Comparison of ENCODE assay signal across 31 mouse cellular contexts in genomic region chr5:107488996-107489395, GRCm38 (mm10). TPM values are rescaled to one million over a fixed set of nuclear protein-coding genes. Genes with fewer than 3 reads are reported as not detected.
DNase-seq lines count a peak whose midpoint lies in the region; ATAC-seq lines count a peak whose summit lies in the region.
"Had no signal": no experiment of that assay in that cellular context is flagged by ENCODE, and none has a peak within 500 bp of the region (broad histone marks: within the 10 kb centered on the region; RNA-seq: fewer than 3 reads in every experiment).

No protein-coding gene starts in this region.

- H3K27me3 ChIP-seq in heart, embryonic 12.5 days (replicated peaks): no peaks in the 10 kb centered on the region
- H3K27me3 ChIP-seq in midbrain, embryonic 11.5 days (ENCODE audit: control insufficient read depth, insufficient read depth, low read length): no peaks in the 10 kb centered on the region
- no peaks in the 10 kb centered on the region for H3K27me3 ChIP-seq in midbrain, embryonic 13.5 days
- no peaks in the 10 kb centered on the region for H3K27me3 ChIP-seq in hindbrain, embryonic 12.5 days
- H3K27me3 ChIP-seq: embryonic facial prominence, embryonic 13.5 days; forebrain, embryonic 12.5 days; forebrain, embryonic 15.5 days; hindbrain, embryonic 13.5 days; intestine, embryonic 15.5 days had no signal

- peaks cover 10% of the 10 kb centered on the region; the same call in 1 of the 2 replicates for H3K36me3 ChIP-seq in heart, embryonic 12.5 days
- H3K36me3 ChIP-seq in midbrain, embryonic 11.5 days (ENCODE audit: control insufficient read depth, insufficient read depth, low read length): no peaks in the 10 kb centered on the region
- H3K36me3 ChIP-seq in midbrain, embryonic 13.5 days: peaks cover 4% of the 10 kb centered on the region; the same call in 1 of the 2 replicates
- H3K36me3 ChIP-seq in hindbrain, embryonic 12.5 days: no peaks in the 10 kb centered on the region
- H3K36me3 ChIP-seq: forebrain, embryonic 12.5 days; forebrain, embryonic 15.5 days; intestine, embryonic 15.5 days had no signal

- H3K9me3 ChIP-seq in heart, embryonic 12.5 days (replicated peaks): no peaks in the 10 kb centered on the region
- H3K9me3 ChIP-seq in midbrain, embryonic 11.5 days (ENCODE audit: control insufficient read depth, low read length): no peaks in the 10 kb centered on the region
- H3K9me3 ChIP-seq in midbrain, embryonic 13.5 days: no peaks in the 10 kb centered on the region
- no peaks in the 10 kb centered on the region for H3K9me3 ChIP-seq in hindbrain, embryonic 12.5 days (replicated peaks)
- H3K9me3 ChIP-seq: embryonic facial prominence, embryonic 10.5 days; embryonic facial prominence, embryonic 13.5 days; forebrain, embryonic 12.5 days; forebrain, embryonic 15.5 days; hindbrain, embryonic 13.5 days; intestine, embryonic 15.5 days had no signal

- no peak overlapping the region for H3K4me3 ChIP-seq in heart, embryonic 12.5 days
- H3K4me3 ChIP-seq in midbrain, embryonic 11.5 days (ENCODE audit: low read depth, low read length): no peak overlapping the region
- no peak overlapping the region for H3K4me3 ChIP-seq in midbrain, embryonic 13.5 days (replicated peaks)
- no peak overlapping the region for H3K4me3 ChIP-seq in hindbrain, embryonic 12.5 days
- H3K4me3 ChIP-seq: embryonic facial prominence, embryonic 10.5 days; embryonic facial prominence, embryonic 13.5 days; erythroblast, embryonic 14.5 days; forebrain, embryonic 12.5 days; forebrain, embryonic 15.5 days; hindbrain, embryonic 13.5 days; intestine, embryonic 15.5 days had no signal

- no peak overlapping the region for H3K9ac ChIP-seq in heart, embryonic 12.5 days
- no peak overlapping the region for H3K9ac ChIP-seq in midbrain, embryonic 11.5 days (ENCODE audit: low read length)
- H3K9ac ChIP-seq in midbrain, embryonic 13.5 days (replicated peaks): no peak overlapping the region
- no peak overlapping the region for H3K9ac ChIP-seq in hindbrain, embryonic 12.5 days
- H3K9ac ChIP-seq: embryonic facial prominence, embryonic 13.5 days; forebrain, embryonic 12.5 days; forebrain, embryonic 15.5 days; hindbrain, embryonic 13.5 days; intestine, embryonic 15.5 days had no signal

- no peak overlapping the region for H3K4me2 ChIP-seq in heart, embryonic 12.5 days
- no peak overlapping the region for H3K4me2 ChIP-seq in midbrain, embryonic 11.5 days
- H3K4me2 ChIP-seq in midbrain, embryonic 13.5 days (replicated peaks): no peak overlapping the region
- H3K4me2 ChIP-seq in hindbrain, embryonic 12.5 days (replicated peaks): no peak overlapping the region
- H3K4me2 ChIP-seq: embryonic facial prominence, embryonic 13.5 days; forebrain, embryonic 12.5 days; forebrain, embryonic 15.5 days; hindbrain, embryonic 13.5 days; intestine, embryonic 15.5 days had no signal

- ATAC-seq in heart, embryonic 12.5 days (ENCODE audit: insufficient number of reproducible peaks, low FRiP score): no peak
- peak; percentile 33; the same call in 1 of the 2 replicates for ATAC-seq in midbrain, embryonic 11.5 days (ENCODE audit: low FRiP score)
- ATAC-seq in midbrain, embryonic 13.5 days: no peak
- no peak for ATAC-seq in hindbrain, embryonic 12.5 days (ENCODE audit: low FRiP score)
- ATAC-seq: activated CD4-positive, CD25-positive, alpha-beta regulatory T cell, adult 4 months; CD4-positive, CD25-positive, alpha-beta regulatory T cell, adult 4 months; forebrain, embryonic 15.5 days; hindbrain, embryonic 16.5 days; intestine, embryonic 15.5 days had no signal

- DNase-seq in heart, adult 11 months: peak; percentile 64
- DNase-seq in midbrain, embryonic 11.5 days (ENCODE audit: low spot score, missing footprints): no peak
- DNase-seq in retina, embryonic 14.5 days (ENCODE audit: low spot score): peak; percentile 28
- DNase-seq in layer of hippocampus, adult 11-12 months (ENCODE audit: low spot score): no peak
- DNase-seq: adrenal gland, adult 8-10 months; adrenal gland, postnatal 25 days; cerebellum, adult 11-12 months; cerebellum, adult 8-10 months; cerebellum, postnatal 10 days; cerebellum, postnatal 36 days; embryo, embryonic 11 days; gastrocnemius, postnatal 10 days; gastrocnemius, postnatal 36 days; heart, adult 18-20 months; heart, postnatal 10 days had no signal

- H3K4me1 ChIP-seq in heart, embryonic 12.5 days (replicated peaks): peaks cover 11% of the 10 kb centered on the region
- H3K4me1 ChIP-seq in midbrain, embryonic 11.5 days (ENCODE audit: control insufficient read depth, insufficient read depth, low read length): no peaks in the 10 kb centered on the region
- no peaks in the 10 kb centered on the region for H3K4me1 ChIP-seq in midbrain, embryonic 13.5 days (replicated peaks)
- H3K4me1 ChIP-seq in hindbrain, embryonic 12.5 days: no peaks in the 10 kb centered on the region
- H3K4me1 ChIP-seq: embryonic facial prominence, embryonic 10.5 days; forebrain, embryonic 12.5 days; forebrain, embryonic 15.5 days; hindbrain, embryonic 13.5 days; intestine, embryonic 15.5 days had no signal

- WGBS in heart, embryonic 12.5 days: 54% methylated on average over 4 of the region's 4 CpGs
- 83% methylated on average over 4 of the region's 4 CpGs for WGBS in midbrain, embryonic 11.5 days
- 73% methylated on average over 4 of the region's 4 CpGs for WGBS in midbrain, embryonic 13.5 days
- WGBS in hindbrain, embryonic 12.5 days: 68% methylated on average over 4 of the region's 4 CpGs

- no peak overlapping the region for H3K27ac ChIP-seq in heart, embryonic 12.5 days (ENCODE audit: poor library complexity, severe bottlenecking)
- no peak overlapping the region for H3K27ac ChIP-seq in midbrain, embryonic 11.5 days (ENCODE audit: low read depth, low read length)
- no peak overlapping the region for H3K27ac ChIP-seq in midbrain, embryonic 13.5 days
- no peak overlapping the region for H3K27ac ChIP-seq in hindbrain, embryonic 12.5 days
- H3K27ac ChIP-seq: embryonic facial prominence, embryonic 10.5 days; embryonic facial prominence, embryonic 13.5 days; forebrain, embryonic 12.5 days; forebrain, embryonic 15.5 days; hindbrain, embryonic 13.5 days; intestine, embryonic 15.5 days had no signal

RNA-seq across cellular contexts. Expression of gene Gm42669, which starts 18.4 kb away (rescaled TPM):
- polyA plus RNA-seq in heart, embryonic 12.5 days (2016; fragmentation: Nextera tagmentation; extraction: Ambion mirVana): 0.13 and 0.21 TPM in 2 replicates
- 0.18 and 0.31 TPM in 2 replicates for polyA plus RNA-seq in midbrain, embryonic 11.5 days (2014; fragmentation: Nextera tagmentation; extraction: Ambion mirVana)
- 0.30 and 0.39 TPM in 2 replicates for polyA plus RNA-seq in midbrain, embryonic 13.5 days (2015; fragmentation: Nextera tagmentation; extraction: Ambion mirVana)
- 0.23 and 0.80 TPM in 2 replicates for polyA plus RNA-seq in hindbrain, embryonic 12.5 days (2016; fragmentation: Nextera tagmentation; extraction: Ambion mirVana)

RNA-seq across cellular contexts. Expression of gene 1700028K03Rik, which starts 45.5 kb away (rescaled TPM):
- 0.10 and 0.26 TPM in 2 replicates for polyA plus RNA-seq in heart, embryonic 12.5 days (2016; fragmentation: Nextera tagmentation; extraction: Ambion mirVana)
- polyA plus RNA-seq in midbrain, embryonic 11.5 days (2014; fragmentation: Nextera tagmentation; extraction: Ambion mirVana): 0.19 and 0.22 TPM in 2 replicates
- 0.30 and 0.45 TPM in 2 replicates for polyA plus RNA-seq in midbrain, embryonic 13.5 days (2015; fragmentation: Nextera tagmentation; extraction: Ambion mirVana)
- 0.15 and 0.21 TPM in 2 replicates for polyA plus RNA-seq in hindbrain, embryonic 12.5 days (2016; fragmentation: Nextera tagmentation; extraction: Ambion mirVana)
- polyA plus RNA-seq: C2C12; erythroblast, embryonic 14.5 days had no signal

RNA-seq across cellular contexts. Expression of gene Btbd8, which starts 51.2 kb away (rescaled TPM):
- polyA plus RNA-seq in heart, embryonic 12.5 days (2016; fragmentation: Nextera tagmentation; extraction: Ambion mirVana): 4.4 and 5.2 TPM in 2 replicates
- polyA plus RNA-seq in midbrain, embryonic 11.5 days (2014; fragmentation: Nextera tagmentation; extraction: Ambion mirVana): 10.0 and 11.2 TPM in 2 replicates
- polyA plus RNA-seq in midbrain, embryonic 13.5 days (2015; fragmentation: Nextera tagmentation; extraction: Ambion mirVana): 14.5 and 17.9 TPM in 2 replicates
- 8.8 and 10.3 TPM in 2 replicates for polyA plus RNA-seq in hindbrain, embryonic 12.5 days (2016; fragmentation: Nextera tagmentation; extraction: Ambion mirVana)

RNA-seq across cellular contexts. Expression of gene Lpcat2b, which starts 57.6 kb away (rescaled TPM):
- not detected in 2 replicates for polyA plus RNA-seq in heart, embryonic 12.5 days (2016; fragmentation: Nextera tagmentation; extraction: Ambion mirVana)
- not detected in 2 replicates for polyA plus RNA-seq in midbrain, embryonic 11.5 days (2014; fragmentation: Nextera tagmentation; extraction: Ambion mirVana)
- polyA plus RNA-seq in midbrain, embryonic 13.5 days (2015; fragmentation: Nextera tagmentation; extraction: Ambion mirVana): not detected in 2 replicates
- polyA plus RNA-seq in hindbrain, embryonic 12.5 days (2016; fragmentation: Nextera tagmentation; extraction: Ambion mirVana): not detected in 2 replicates
- polyA plus RNA-seq: activated CD4-positive, CD25-positive, alpha-beta regulatory T cell, adult 4 months; brain, embryonic 14.5 days; C2C12; CD4-positive, CD25-positive, alpha-beta regulatory T cell, adult 4 months; embryonic facial prominence, embryonic 10.5 days; embryonic facial prominence, embryonic 13.5 days; erythroblast, embryonic 14.5 days; forebrain, embryonic 12.5 days; forebrain, embryonic 15.5 days; heart, embryonic 14.5 days; hindbrain, embryonic 13.5 days; hindbrain, embryonic 16.5 days; intestine, embryonic 15.5 days had no signal

Comparison
In these comparisons a context has a peak if more than half of its experiments do, and no peak if none do; other contexts are left out.
1. DNase-seq: peak in heart, adult 11 months (single experiment) and retina, embryonic 14.5 days (single experiment); none in midbrain, embryonic 11.5 days (single experiment) and layer of hippocampus, adult 11-12 months (single experiment).